Mouse (Mus musculus) T-helper 1 cell (primary cell): ENCODE measurements around the gene Actr10.

Experiments
- in situ Hi-C: fragments of 300-600 bp; cut with MboI, MseI; formaldehyde crosslinking; loops from one replicate; pipeline ENCODE4 v1.15.1; 2025; ENCODE audit warnings: high pct_unique_total_duplicates

The Actr10 gene

GRCm38 (mm10) chr12:70937571-70938384 is at the start of gene Actr10:
Gene Actr10, plus strand, starts transcription at chr12:70937857.
- in situ Hi-C loops, result no loop called here

DNA sequence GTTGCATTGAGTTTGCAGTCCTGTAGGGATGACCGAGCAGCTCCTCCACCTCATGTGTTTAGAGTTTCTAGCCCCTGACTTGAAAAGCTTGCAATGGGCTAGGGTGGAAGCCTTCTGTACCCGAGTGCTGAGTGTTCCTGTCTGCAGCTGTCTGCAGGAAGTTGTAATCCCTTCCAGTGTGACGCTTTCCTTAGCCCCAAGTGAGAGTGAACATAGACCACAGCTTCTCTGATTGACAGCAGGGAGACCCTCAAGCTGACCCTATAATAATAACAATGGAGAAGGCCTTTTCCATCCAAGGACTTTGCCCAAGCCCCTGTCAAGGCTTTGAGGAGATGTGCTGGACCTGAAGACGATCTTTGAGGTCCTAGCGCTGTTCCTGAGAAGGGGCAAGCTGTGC is 47.3 kb upstream of the Actr10 start:
- in situ Hi-C loops, result no loop called here

GRCm38 (mm10) chr12:70890874-70891470 is 46.7 kb upstream of the Actr10 start:
- in situ Hi-C loops, result no loop called here

- in situ Hi-C loops, result no loop called here
These were observed 42.4 kb upstream of the Actr10 start for GRCm38 (mm10) chr12:70895275-70895674.

GRCm38 (mm10) chr12:70896068-70896467 is 41.6 kb upstream of the Actr10 start:
- in situ Hi-C loops, result no loop called here

- in situ Hi-C loops, result no loop called here
These were observed 40.2 kb upstream of the Actr10 start for GRCm38 (mm10) chr12:70897434-70897833.

DNA sequence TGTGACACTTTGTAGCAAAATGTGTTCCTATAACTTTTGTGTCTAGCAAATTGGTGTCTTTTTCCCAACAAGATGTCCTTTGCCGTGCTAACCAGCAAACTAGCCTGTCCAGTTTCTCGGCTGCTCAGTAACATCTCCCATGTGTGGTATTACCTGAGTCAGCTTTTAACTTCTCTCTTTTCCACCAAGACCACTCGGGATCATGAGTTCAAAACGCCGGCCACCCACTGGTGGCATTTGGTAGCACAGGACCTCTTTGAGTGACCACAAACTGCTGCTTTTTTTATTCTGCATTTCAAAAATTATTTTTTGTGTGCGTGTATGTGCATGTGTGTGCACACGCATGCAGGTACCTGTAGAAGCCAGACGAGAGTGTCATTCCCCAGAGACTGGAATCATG is 39.2 kb upstream of the Actr10 start:
- in situ Hi-C loops, result no loop called here

DNA sequence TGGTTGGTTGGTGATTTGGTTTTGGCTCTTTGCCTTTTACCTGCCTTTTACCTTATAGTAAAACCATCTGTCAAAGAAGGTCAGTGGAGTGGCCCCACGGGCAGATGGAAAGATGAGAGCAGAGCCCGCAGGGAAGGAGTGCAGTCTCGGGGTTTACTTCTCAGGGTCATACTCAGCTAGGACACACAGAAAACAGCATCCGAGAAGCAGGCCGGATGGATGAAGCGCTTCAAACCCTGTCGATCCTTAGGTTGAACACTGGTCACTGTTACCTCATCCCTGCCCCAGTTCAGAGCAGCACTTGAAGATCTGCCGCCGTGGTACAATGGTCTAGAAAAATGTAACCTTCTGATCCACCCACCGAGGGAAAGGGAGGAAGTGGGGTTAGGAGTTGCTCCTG is 33.2 kb upstream of the Actr10 start:
- in situ Hi-C loops, result no loop called here

DNA sequence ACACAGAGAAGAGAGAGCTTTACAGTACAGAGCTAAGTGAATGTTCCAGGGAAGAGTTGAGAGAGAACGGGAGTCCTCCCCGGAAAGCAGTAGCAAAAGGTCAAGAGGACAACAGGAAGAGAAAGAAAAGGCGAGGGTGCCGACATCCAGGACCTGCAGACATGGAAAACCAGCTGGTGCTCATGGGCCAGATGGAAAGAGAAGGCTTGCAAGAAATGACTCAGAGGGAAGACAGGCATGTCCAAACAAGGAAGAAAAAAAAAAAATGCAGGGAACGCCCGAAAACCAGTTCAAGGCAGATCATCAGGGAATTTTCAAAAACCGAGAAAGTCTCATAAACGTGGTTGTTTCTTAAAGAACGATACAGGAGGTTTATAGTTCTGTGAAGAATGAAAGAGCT is 30.8 kb upstream of the Actr10 start:
- in situ Hi-C loops, result no loop called here

DNA sequence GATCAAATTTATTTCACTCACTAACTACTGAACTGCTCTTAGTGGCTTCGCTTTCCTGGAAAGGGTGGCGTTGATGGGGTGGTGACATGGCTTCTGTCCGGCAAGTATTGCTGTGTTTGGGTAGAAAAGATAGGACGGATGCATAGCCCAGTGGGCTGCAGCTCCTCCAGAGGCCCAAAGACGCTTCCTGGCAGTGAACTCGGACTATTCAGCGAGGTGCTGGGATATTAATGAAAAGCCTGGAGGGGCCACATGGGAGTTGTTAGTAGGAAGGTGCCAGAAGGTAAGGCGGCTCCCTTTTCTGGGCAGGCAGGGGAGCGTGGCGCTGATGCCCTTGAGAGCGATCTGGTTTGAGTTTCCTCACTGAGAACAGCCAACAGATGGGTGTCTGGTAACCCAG is 30.0 kb upstream of the Actr10 start:
- in situ Hi-C loops, result no loop called here

DNA sequence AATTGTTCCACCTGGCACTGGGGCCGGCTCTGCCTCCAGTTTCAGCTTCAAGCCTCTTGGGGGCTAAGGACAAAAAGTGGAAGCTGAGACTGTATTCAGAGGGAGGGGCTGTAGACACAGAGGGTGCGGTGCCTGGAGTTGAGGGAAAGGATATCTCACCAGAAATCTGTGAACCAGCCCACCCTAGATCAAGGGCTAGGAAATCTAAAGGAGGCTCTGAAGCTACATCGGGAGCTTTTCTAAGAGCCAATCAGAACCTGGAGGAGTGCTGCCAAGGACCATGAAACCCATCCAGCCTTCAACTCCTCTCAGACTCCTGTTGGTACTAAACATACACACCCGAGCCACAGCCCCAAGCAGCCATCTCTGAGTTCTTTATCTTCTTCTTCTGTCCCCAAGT is 29.6 kb upstream of the Actr10 start:
- in situ Hi-C loops, result no loop called here

GRCm38 (mm10) chr12:70910241-70910720 is 27.4 kb upstream of the Actr10 start:
- in situ Hi-C loops, result loop anchor here (5.0 kb wide), 1 partner anchor 413 kb away; no protein-coding TSS in a partner anchor

DNA sequence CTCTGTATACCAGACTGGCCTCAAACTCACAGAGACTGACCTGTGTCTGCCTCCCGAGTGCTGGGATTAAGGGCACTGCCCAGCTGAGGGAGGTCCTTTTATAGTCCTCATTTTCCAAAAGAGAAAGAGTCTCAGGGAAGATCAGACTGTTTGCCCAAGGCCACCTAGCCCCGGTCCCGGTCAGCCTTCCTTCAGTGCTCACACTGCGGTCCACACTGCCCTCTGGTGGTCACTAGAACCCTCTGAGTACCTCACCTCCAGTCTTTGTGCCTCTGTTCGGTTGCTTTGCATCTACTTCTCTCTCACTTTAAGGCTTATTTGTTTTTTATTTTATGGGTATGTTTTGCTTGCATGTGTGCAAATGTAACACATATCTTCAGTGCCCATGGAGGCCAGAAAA is 26.6 kb upstream of the Actr10 start:
- in situ Hi-C loops, result loop anchor here (5.0 kb wide), 1 partner anchor 414 kb away; no protein-coding TSS in a partner anchor

DNA sequence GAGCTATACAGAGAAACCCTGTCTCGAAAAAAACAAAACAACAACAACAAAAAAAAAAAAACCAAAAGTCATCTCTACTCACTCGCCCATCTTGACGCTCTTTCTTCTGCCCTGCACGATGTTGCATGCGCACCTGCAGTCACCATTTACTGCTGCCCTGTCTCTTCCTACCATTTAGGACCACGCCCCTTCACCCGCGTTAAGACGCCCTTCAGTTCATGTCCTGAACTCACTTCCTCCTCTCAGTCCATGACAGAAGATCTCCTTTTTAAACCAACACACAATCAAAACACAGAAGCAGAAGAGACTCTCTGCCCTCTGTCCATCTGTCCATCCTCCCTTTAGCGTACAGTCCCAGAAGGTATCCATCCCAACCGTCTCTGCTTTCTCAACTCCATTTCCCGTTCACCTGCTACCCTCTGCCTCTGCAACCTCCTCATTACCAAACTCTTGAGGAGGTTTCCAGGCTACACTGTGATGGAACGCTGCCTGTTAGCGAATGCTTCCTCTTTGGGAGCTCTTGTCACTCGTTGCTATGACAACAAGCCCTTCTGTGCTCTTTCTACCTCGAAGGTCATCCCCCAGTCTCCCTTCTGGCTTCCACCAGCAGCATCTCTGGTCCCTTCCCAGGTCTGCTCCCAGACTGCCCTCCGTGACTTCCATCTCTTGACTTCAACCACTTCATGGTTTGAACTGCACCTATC is 25.8 kb upstream of the Actr10 start:
- in situ Hi-C loops, result loop anchor here (5.0 kb wide), 1 partner anchor 415 kb away; no protein-coding TSS in a partner anchor

DNA sequence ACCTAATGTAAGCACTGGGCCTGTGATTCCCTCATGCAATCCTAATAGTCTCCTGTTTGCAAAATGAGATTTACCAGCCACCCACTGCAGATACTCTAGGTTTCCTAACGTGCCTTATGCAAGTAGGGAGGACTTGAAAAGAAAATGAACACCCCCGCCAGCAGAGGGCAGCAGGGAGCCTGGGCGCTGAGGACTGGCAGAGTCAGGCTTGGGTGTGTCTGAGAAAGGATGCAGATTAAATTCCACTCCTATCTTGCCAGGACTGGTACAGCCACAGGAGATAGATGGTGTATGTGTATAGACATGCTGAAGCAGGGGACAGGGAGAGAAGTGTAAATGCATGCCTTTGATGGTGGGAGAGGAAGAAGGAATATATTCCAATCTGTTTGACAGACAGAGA is 24.2 kb upstream of the Actr10 start:
- in situ Hi-C loops, result loop anchor here (5.0 kb wide), 1 partner anchor 416 kb away; no protein-coding TSS in a partner anchor

- in situ Hi-C loops, result loop anchor here (5.0 kb wide), 1 partner anchor 417 kb away; no protein-coding TSS in a partner anchor
These were observed 23.3 kb upstream of the Actr10 start for GRCm38 (mm10) chr12:70914387-70914786.

GRCm38 (mm10) chr12:70929781-70930180 is 7.9 kb upstream of the Actr10 start:
- in situ Hi-C loops, result no loop called here

DNA sequence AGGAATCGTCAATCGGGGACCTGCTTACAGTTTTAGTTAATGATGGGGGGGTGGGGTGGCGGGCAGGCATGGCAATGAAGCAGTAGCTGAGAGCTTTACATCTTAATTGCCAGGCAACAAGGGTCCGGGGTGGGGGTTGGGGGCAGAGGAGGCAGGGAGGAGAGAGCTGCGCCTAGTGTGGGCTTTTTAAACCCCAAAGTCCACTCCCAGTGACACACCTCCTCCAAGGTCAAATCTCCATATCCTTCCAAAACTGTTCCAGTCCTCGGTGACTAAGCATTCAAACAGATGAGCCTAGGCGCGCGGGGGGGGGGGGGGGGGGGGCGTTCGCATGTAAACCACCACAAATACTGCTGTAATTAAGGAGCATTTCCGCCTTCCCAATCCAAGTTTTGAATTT is 507 bp upstream of the Actr10 start:
- in situ Hi-C loops, result no loop called here

GRCm38 (mm10) chr12:70940806-70941205 is 3.1 kb downstream of the Actr10 start:
- in situ Hi-C loops, result no loop called here

- in situ Hi-C loops, result no loop called here
These were observed 6.5 kb downstream of the Actr10 start for GRCm38 (mm10) chr12:70944181-70944580.

DNA sequence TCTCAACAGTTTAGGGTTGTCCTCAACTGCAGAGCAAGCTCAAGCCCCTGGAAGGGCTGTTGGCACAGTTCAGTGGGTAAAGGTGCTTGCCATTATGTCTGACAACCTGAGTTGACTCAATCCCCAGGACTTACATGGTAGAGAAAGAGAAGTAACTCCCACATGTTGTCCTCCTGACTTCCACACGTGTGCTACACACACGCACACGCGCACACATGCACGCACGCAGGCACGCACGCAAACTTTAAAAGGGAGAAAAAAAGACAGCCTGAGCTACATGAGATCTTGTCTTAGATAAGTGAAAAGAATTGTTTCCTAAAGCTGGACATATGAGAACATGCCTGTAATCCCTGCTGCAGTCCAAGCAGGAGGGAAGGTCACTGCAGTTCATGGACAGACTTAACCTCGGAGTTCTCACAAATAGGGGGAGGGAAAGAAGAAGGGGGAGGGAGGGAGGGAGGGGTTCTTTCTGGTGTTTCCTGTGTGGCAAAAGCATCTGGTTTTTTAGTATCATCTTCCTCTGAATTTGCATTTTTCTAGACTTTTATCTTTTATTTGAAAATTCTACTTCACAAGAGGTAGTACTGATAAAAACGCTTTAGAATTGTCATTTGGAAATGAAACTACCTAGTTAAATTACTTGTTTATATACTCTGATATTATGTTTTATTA is 9.1 kb downstream of the Actr10 start:
- in situ Hi-C loops, result no loop called here

DNA sequence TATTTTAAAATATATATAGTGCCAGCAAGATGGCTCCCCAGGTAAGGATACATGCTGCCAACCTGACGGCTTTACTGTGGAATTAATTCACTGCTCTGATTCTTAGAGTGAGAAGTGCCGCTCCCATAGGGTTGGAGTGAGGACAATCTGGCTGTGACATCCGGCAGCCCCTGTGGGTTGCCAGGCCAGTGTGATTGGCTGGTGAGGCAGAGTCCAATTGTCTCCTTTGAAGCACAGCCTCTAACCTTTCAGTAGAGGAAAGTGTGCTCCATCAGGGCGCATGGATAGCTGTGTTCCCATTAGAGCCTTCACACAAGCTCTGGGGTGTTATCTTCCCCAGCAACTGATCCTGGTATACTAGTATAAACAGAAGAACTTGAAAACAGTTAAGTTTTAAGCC is 21.0 kb downstream of the Actr10 start:
- in situ Hi-C loops, result loop anchor here (25.0 kb wide), 1 partner anchor 1771 kb away; the partner anchor contains the start of genes Dnaaf2, Gm49383, Mgat2 and Rpl36al
